Mouse (Mus musculus) embryonic facial prominence, embryonic 11.5 days (tissue): Measurements from ENCODE around the gene Foxe3. TPM values are rescaled to one million over a fixed set of nuclear protein-coding genes. Genes with fewer than 3 reads are reported as not detected.

ENCODE experiments used
- ATAC-seq: fragments of 200-750 bp; cut with Nextera tagmentation; replicated peaks from 2 replicates; pipeline ENCODE4 v1.8.0; 2017; ENCODE audit warnings: low read depth; ENCODE audit not compliant: insufficient number of reproducible peaks, low FRiP score, low TSS enrichment
- DNase-seq: peaks from one replicate; pipeline ENCODE4 v3.0.0-alpha.2; 2015; ENCODE audit warnings: low spot score
- H3K27ac ChIP-seq: fragments of 300-500 bp; sonication (generic); replicated peaks from 2 replicates; pipeline ENCODE4 v1.5.1; 2014; ENCODE audit warnings: mild to moderate bottlenecking, low read depth, low read length, control low read depth
- H3K27me3 ChIP-seq: fragments of 300-500 bp; sonication (generic); 2 replicates; pipeline ENCODE4 v1.6.1; 2014; ENCODE audit warnings: mild to moderate bottlenecking, low read length, moderate library complexity, mixed read lengths; ENCODE audit not compliant: control insufficient read depth, insufficient read depth
- H3K36me3 ChIP-seq: fragments of 300-500 bp; sonication (generic); replicated peaks from 2 replicates; pipeline ENCODE4 v1.6.1; 2014; ENCODE audit warnings: low read depth, mild to moderate bottlenecking, low read length, moderate library complexity, mixed read lengths; ENCODE audit not compliant: control insufficient read depth, insufficient read depth
- H3K4me1 ChIP-seq: fragments of 300-500 bp; sonication (generic); 2 replicates; pipeline ENCODE4 v1.6.1; 2014; ENCODE audit warnings: low read length, mixed read lengths; ENCODE audit not compliant: control insufficient read depth, insufficient read depth
- H3K4me2 ChIP-seq: fragments of 300-500 bp; sonication (generic); 2 replicates; pipeline ENCODE4 v1.6.1; 2014; ENCODE audit warnings: low read depth, mild to moderate bottlenecking, control low read depth, low read length, moderate library complexity
- H3K4me3 ChIP-seq: fragments of 300-500 bp; sonication (generic); 2 replicates; pipeline ENCODE4 v1.5.1; 2014; ENCODE audit warnings: low read depth, low read length, control low read depth
- H3K9ac ChIP-seq: fragments of 300-500 bp; sonication (generic); replicated peaks from 2 replicates; pipeline ENCODE4 v1.6.1; 2014; ENCODE audit warnings: mild to moderate bottlenecking, control low read depth, low read length
- H3K9me3 ChIP-seq: fragments of 300-500 bp; sonication (generic); replicated peaks from 2 replicates; pipeline ENCODE4 v1.6.1; 2016; ENCODE audit warnings: mild to moderate bottlenecking, low read length, inconsistent platforms, mixed read lengths; ENCODE audit not compliant: control insufficient read depth
- WGBS: fragments of 180-500 bp; shearing (Covaris S2); extraction: QIAGEN DNeasy Blood & Tissue Kit; methylation state at CpG from one replicate; pipeline ENCODE4 v1.1.7; 2014; 5-methylcytosine and 5-hydroxymethylcytosine counted together
- polyA plus RNA-seq: library from polyadenylated mRNA; unstranded; fragments of >200 nt; fragmentation: Nextera tagmentation; extraction: Ambion mirVana; gene quantifications from 2 replicates; pipeline ENCODE4 v1.2.1, GENCODE M21; 2014

Gene Foxe3
- polyA plus RNA-seq, 1 experiment from 2014 or later: 1.1 TPM

GRCm38 (mm10) chr4:114899885-114900284, 25.9 kb downstream of the Foxe3 start:
- no peak overlapping the region for H3K27ac ChIP-seq
- H3K4me1 ChIP-seq: no peaks in the 10 kb centered on the region
- DNase-seq (no peak), ATAC-seq (no peak)
- WGBS: 10% methylated on average over 3 of the region's 3 CpGs
- H3K9ac ChIP-seq: no peak overlapping the region
- no peaks in the 10 kb centered on the region for H3K9me3 ChIP-seq
- peaks cover 33% of the 10 kb centered on the region for H3K27me3 ChIP-seq
- no peaks in the 10 kb centered on the region for H3K36me3 ChIP-seq
- H3K4me2 ChIP-seq: no peak overlapping the region
- no peak overlapping the region for H3K4me3 ChIP-seq

- H3K27ac ChIP-seq: no peak overlapping the region
- WGBS: 9% methylated on average over 4 of the region's 4 CpGs
- no peaks in the 10 kb centered on the region for H3K36me3 ChIP-seq
- no peak overlapping the region for H3K4me3 ChIP-seq
- H3K27me3 ChIP-seq: peaks cover 24% of the 10 kb centered on the region
- no peak overlapping the region for H3K4me2 ChIP-seq
- DNase-seq (no peak), ATAC-seq (no peak)
- H3K4me1 ChIP-seq: no peaks in the 10 kb centered on the region
- H3K9me3 ChIP-seq: no peaks in the 10 kb centered on the region
- H3K9ac ChIP-seq: no peak overlapping the region
Observed at GRCm38 (mm10) chr4:114897853-114898252, 28.0 kb downstream of the Foxe3 start.

GRCm38 (mm10) chr4:114882232-114882631, 43.6 kb downstream of the Foxe3 start:
- H3K4me3 ChIP-seq: no peak overlapping the region
- no peaks in the 10 kb centered on the region for H3K4me1 ChIP-seq
- ATAC-seq (no peak), DNase-seq (no peak)
- H3K36me3 ChIP-seq: no peaks in the 10 kb centered on the region
- H3K9ac ChIP-seq: no peak overlapping the region
- H3K27ac ChIP-seq: no peak overlapping the region
- no peak overlapping the region for H3K4me2 ChIP-seq
- H3K27me3 ChIP-seq: no peaks in the 10 kb centered on the region
- 94% methylated on average over 1 of the region's 1 CpGs for WGBS
- no peaks in the 10 kb centered on the region for H3K9me3 ChIP-seq

DNA sequence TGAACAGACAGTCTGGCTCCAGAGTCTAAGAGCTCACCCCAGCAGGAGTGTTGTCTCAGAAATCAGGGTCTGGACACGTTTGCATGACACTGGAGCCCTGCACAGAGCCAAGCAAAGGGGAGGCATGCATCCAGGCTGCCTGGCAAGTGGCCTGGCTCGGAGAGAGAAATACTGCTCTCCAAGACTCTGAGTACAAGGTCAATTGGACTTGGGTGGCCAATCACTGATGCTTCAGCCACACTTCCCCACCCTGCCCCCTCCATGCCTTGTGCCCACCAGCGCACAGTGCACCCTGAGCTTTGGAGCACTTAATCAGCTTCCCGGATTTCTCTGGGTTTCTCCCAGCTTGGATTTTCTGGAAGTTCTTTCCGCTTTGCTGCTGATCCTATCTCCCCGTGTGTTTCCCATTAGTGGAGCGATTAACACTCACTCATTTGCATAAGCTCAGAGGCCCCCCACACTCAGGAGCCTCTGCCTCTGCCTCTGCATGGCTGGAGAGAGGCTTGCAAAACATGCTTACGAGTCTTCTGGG, 49.3 kb downstream of the Foxe3 start:
- H3K9ac ChIP-seq: no peak overlapping the region; the same call in 1 of the 2 replicates
- no peak overlapping the region for H3K27ac ChIP-seq
- H3K4me1 ChIP-seq: no peaks in the 10 kb centered on the region
- H3K4me3 ChIP-seq: no peak overlapping the region
- ATAC-seq: no peak; the same call in 1 of the 2 replicates
- peak; percentile 37 for DNase-seq
- H3K4me2 ChIP-seq: no peak overlapping the region
- WGBS: 21% methylated on average over 8 of the region's 8 CpGs
- H3K27me3 ChIP-seq: no peaks in the 10 kb centered on the region
- H3K9me3 ChIP-seq: no peaks in the 10 kb centered on the region
- no peaks in the 10 kb centered on the region for H3K36me3 ChIP-seq

Other genes starting within 250 kb of the Foxe3 start
- gene Gm12830, start 104.3 kb downstream of the Foxe3 start, polyA plus RNA-seq: not detected in 2 replicates
- 2.7 and 3.6 TPM in 2 replicates for gene Foxd2, start 17.1 kb downstream of the Foxe3 start, polyA plus RNA-seq
- gene Cmpk1, start 61.2 kb upstream of the Foxe3 start, polyA plus RNA-seq: 120 and 132 TPM in 2 replicates
- 23.1 and 25.1 TPM in 2 replicates for gene Stil, start 74.1 kb upstream of the Foxe3 start, polyA plus RNA-seq
- 4.8 and 5.3 TPM in 2 replicates for gene Tal1, start 130.4 kb upstream of the Foxe3 start, polyA plus RNA-seq
- 11.3 and 13.1 TPM in 2 replicates for gene Pdzk1ip1, start 162.7 kb upstream of the Foxe3 start, polyA plus RNA-seq
- 0.42 and 0.50 TPM in 2 replicates for gene Cyp4x1, start 208.3 kb upstream of the Foxe3 start, polyA plus RNA-seq